Mouse (Mus musculus) MEL (cell line): Measurements from ENCODE around the gene Ylpm1.

ENCODE experiments used
- EP300 ChIP-seq, 2 experiments: IDR thresholded peaks; 2 replicates each; pipeline ENCODE4 v1.6.1; 2011; ENCODE audit warnings: improper control_type of control experiment in 2 of 2, low read length in 2 of 2, low read depth in 1 of 2, mild to moderate bottlenecking in 1 of 2
- HCFC1 ChIP-seq: IDR thresholded peaks from 2 replicates; pipeline ENCODE4 v1.6.1; 2012; ENCODE audit warnings: low read depth, mild to moderate bottlenecking, inconsistent platforms, low read length, improper control_type of control experiment, moderate library complexity
- MAX ChIP-seq: IDR thresholded peaks from 2 replicates; pipeline ENCODE4 v1.6.1; 2011; ENCODE audit warnings: low read length, improper control_type of control experiment
- MYC ChIP-seq: IDR thresholded peaks from 2 replicates; pipeline ENCODE4 v1.6.1; 2011; ENCODE audit warnings: low read depth, mild to moderate bottlenecking, low read length, improper control_type of control experiment, moderate library complexity
- POLR2AphosphoS2 ChIP-seq: IDR thresholded peaks from 2 replicates; pipeline ENCODE4 v1.6.1; 2011; ENCODE audit warnings: low read length, improper control_type of control experiment
- USF1 ChIP-seq: IDR thresholded peaks from 2 replicates; pipeline ENCODE4 v1.6.1; 2014; ENCODE audit warnings: low read depth, mild to moderate bottlenecking, inconsistent platforms, low read length, improper control_type of control experiment, moderate library complexity

DNA sequence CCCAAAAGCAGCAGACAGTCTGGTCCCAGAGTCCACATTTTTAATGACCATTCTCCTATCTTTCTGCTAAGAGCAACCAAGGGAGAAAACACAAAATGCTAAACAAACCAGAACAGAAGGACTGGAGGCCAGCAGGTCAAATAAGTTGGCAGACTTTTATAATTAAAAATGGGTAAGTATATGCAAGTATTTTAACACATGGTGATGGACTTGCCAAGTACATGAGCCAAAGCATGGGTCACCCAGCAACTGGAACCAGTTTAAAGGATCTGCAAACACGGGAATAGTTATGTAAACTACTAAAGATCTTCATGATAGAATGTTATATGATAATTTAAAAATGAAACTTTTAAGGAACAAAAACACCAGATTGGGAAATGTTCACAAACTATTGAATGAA lies 43.8 kb upstream of the Ylpm1 start:
- TF ChIP-seq EP300 (IDR thresholded peaks at IDR 0.05; ENCODE audit: low read depth in 1 of 2, low read length in 2 of 2): no peak
- TF ChIP-seq USF1: no peak
- TF ChIP-seq MYC: no peak
- TF ChIP-seq POLR2AphosphoS2: no peak
- no peak for TF ChIP-seq MAX
- TF ChIP-seq HCFC1: no peak
